Mouse (Mus musculus) ES-Bruce4 (cell line): ENCODE measurements around the gene Grsf1. TPM values are rescaled to one million over a fixed set of nuclear protein-coding genes. Genes with fewer than 3 reads are reported as not detected.
A peak's percentile ranks its signal among the peaks of the same experiment; 100 is the strongest.

ENCODE experiments used
- H3K27ac ChIP-seq: 2 replicates; pipeline ENCODE4 v1.5.1; 2012; ENCODE audit warnings: low read length, inconsistent platforms; ENCODE audit not compliant: insufficient read depth
- H3K27me3 ChIP-seq: 2 replicates; pipeline ENCODE4 v1.6.1; 2012; ENCODE audit warnings: mild to moderate bottlenecking, low read length, inconsistent platforms; ENCODE audit not compliant: control insufficient read depth, poor library complexity, insufficient read depth, severe bottlenecking
- H3K36me3 ChIP-seq: 2 replicates; pipeline ENCODE4 v1.6.1; 2012; ENCODE audit warnings: inconsistent platforms, mild to moderate bottlenecking, low read length, moderate library complexity; ENCODE audit not compliant: control insufficient read depth, poor library complexity, insufficient read depth, severe bottlenecking
- H3K4me1 ChIP-seq: one replicate; pipeline ENCODE4 v1.8.1; 2011; ENCODE audit warnings: low read length; ENCODE audit not compliant: control insufficient read depth, insufficient read depth
- H3K4me3 ChIP-seq: 2 replicates; pipeline ENCODE4 v1.5.1; 2011; ENCODE audit warnings: low read depth, mild to moderate bottlenecking, low read length
- H3K9ac ChIP-seq: 2 replicates; pipeline ENCODE4 v1.6.1; 2012; ENCODE audit warnings: low read depth, mild to moderate bottlenecking, inconsistent platforms; ENCODE audit not compliant: poor library complexity, severe bottlenecking
- H3K9me3 ChIP-seq: replicated peaks from 2 replicates; pipeline ENCODE4 v1.6.1; 2012; ENCODE audit warnings: mild to moderate bottlenecking, low read length, inconsistent platforms; ENCODE audit not compliant: control insufficient read depth, poor library complexity, insufficient read depth, severe bottlenecking
- CTCF ChIP-seq: IDR thresholded peaks from one replicate; pipeline ENCODE4 v1.8.1; 2011; ENCODE audit warnings: low read depth, low read length
- EP300 ChIP-seq: IDR thresholded peaks from 2 replicates; pipeline ENCODE4 v1.6.1; 2011; ENCODE audit warnings: low read depth, low read length; ENCODE audit not compliant: insufficient read depth
- POLR2A ChIP-seq: IDR thresholded peaks from one replicate; pipeline ENCODE4 v1.8.1; 2011; ENCODE audit warnings: low read length; ENCODE audit not compliant: insufficient read depth
- polyA plus RNA-seq: library from polyadenylated mRNA; stranded (reverse); fragments of >200 nt; gene quantifications from 2 replicates; pipeline ENCODE4 v1.2.4, GENCODE M21; 2011; ENCODE audit warnings: low read depth; ENCODE audit not compliant: missing spikeins, insufficient read depth, insufficient read length

Grsf1 gene
- polyA plus RNA-seq, 1 experiment: 139 TPM

GRCm38 (mm10) chr5:88685745-88686299 lies 9.9 kb upstream of the Grsf1 start:
- Histone ChIP-seq H3K27me3 (no peaks in the 10 kb centered on the region; the same call in 1 of the 2 replicates), H3K36me3 (no peaks in the 10 kb centered on the region), H3K9me3 (no peaks in the 10 kb centered on the region), H3K4me3 (no peak overlapping the region), H3K4me1 (peaks cover 1% of the 10 kb centered on the region), H3K9ac (no peak overlapping the region), H3K27ac (no peak overlapping the region)
- TF ChIP-seq CTCF (no peak), POLR2A (no peak), EP300 (no peak)

DNA sequence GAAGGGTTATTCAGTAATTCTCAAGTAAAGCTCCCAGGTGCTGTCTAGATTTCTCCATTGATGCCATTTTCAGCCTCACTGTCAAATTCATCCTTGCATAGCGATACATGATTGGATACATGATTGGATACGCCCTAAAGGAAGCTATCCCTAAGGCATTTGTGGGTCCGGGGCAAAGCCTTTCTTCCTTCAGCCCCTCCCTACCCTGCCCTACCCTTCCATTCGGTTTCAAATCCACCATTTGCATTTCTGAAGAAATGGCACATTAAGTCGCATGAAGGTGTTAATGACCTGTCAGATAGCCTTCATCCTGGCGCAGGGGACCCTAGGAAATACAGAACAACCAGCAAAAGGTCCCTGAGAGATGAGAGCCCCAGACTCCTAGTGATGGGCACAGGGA lies 9.3 kb upstream of the Grsf1 start:
- TF ChIP-seq POLR2A: no peak
- no peak for TF ChIP-seq CTCF
- TF ChIP-seq EP300: 0 out of 2 replicates have a peak, but pooled peaks have one; percentile 33
- Histone ChIP-seq H3K4me3 (no peak overlapping the region), H3K9me3 (no peaks in the 10 kb centered on the region), H3K36me3 (no peaks in the 10 kb centered on the region), H3K9ac (no peak overlapping the region), H3K27ac (no peak overlapping the region), H3K27me3 (no peaks in the 10 kb centered on the region; the same call in 1 of the 2 replicates), H3K4me1 (peaks cover 1% of the 10 kb centered on the region)

DNA sequence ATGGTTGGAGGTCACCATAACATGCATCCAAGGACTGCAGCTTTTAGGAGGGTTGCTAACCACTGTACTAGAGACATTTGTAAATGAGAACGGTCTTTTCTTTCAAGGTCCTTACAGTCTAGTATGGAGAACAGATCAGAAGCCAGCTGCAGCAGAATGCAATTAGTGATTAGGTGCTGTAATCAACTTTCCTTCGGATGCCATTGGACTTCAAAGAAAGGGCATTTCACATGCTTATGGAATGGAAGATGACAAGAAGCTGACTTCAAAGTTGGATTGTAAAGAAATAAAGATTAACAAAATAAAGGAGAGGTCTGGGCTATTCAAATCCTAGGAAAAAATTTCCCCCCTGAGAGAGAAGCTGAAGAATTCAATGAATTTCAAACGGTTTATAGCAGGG lies 8.3 kb upstream of the Grsf1 start:
- no peak for TF ChIP-seq EP300
- no peak for TF ChIP-seq CTCF
- no peak for TF ChIP-seq POLR2A
- H3K9ac ChIP-seq: no peak overlapping the region
- H3K36me3 ChIP-seq: no peaks in the 10 kb centered on the region
- no peaks in the 10 kb centered on the region for H3K9me3 ChIP-seq
- H3K27me3 ChIP-seq: no peaks in the 10 kb centered on the region; the same call in 1 of the 2 replicates
- H3K4me1 ChIP-seq: peaks cover 1% of the 10 kb centered on the region
- no peak overlapping the region for H3K4me3 ChIP-seq
- no peak overlapping the region for H3K27ac ChIP-seq

DNA sequence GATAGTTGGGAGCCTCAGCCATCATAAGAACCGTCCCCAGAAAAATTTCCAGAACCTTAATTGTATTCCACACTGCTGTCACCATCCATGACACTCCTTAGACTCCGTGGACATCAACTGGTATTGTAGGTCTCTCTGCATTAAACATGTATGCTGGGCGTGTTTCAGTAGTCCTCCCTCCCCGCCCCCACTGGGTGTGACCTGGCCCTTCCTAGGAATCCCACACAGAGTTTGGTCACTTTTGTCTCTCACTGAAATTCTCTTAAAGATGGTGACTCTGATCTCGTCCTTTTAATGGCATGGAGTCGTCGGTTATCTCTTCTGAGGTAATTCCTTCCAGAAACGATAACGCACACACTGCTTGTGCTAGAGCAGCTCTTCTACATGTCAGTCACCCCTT lies 7.7 kb upstream of the Grsf1 start:
- Histone ChIP-seq H3K9ac (no peak overlapping the region), H3K27me3 (no peaks in the 10 kb centered on the region; the same call in 1 of the 2 replicates), H3K9me3 (no peaks in the 10 kb centered on the region), H3K36me3 (no peaks in the 10 kb centered on the region), H3K27ac (no peak overlapping the region), H3K4me3 (no peak overlapping the region), H3K4me1 (peaks cover 4% of the 10 kb centered on the region)
- TF ChIP-seq EP300: no peak
- TF ChIP-seq CTCF: no peak
- TF ChIP-seq POLR2A: no peak

- H3K9me3 ChIP-seq: no peaks in the 10 kb centered on the region
- no peak overlapping the region for H3K9ac ChIP-seq
- H3K4me1 ChIP-seq: peaks cover 4% of the 10 kb centered on the region
- no peak for TF ChIP-seq EP300
- no peak for TF ChIP-seq CTCF
- TF ChIP-seq POLR2A: no peak
- no peaks in the 10 kb centered on the region for H3K36me3 ChIP-seq
- H3K27me3 ChIP-seq: no peaks in the 10 kb centered on the region; the same call in none of the 2 replicates
- no peak overlapping the region for H3K27ac ChIP-seq
- no peak overlapping the region for H3K4me3 ChIP-seq
These were observed 4.6 kb upstream of the Grsf1 start for GRCm38 (mm10) chr5:88680567-88680966.

GRCm38 (mm10) chr5:88679341-88679740 lies 3.4 kb upstream of the Grsf1 start:
- TF ChIP-seq POLR2A: no peak
- TF ChIP-seq CTCF: no peak
- TF ChIP-seq EP300: peak; percentile 57; the same call in 1 of the 2 replicates
- no peak overlapping the region for H3K27ac ChIP-seq
- H3K9me3 ChIP-seq: no peaks in the 10 kb centered on the region
- H3K4me3 ChIP-seq: no peak overlapping the region
- no peaks in the 10 kb centered on the region; the same call in none of the 2 replicates for H3K27me3 ChIP-seq
- H3K36me3 ChIP-seq: no peaks in the 10 kb centered on the region
- H3K4me1 ChIP-seq: peaks cover 3% of the 10 kb centered on the region
- no peak overlapping the region for H3K9ac ChIP-seq
